Mouse (Mus musculus): ENCODE results near the gene Ank2. TPM values are rescaled to one million over a fixed set of nuclear protein-coding genes. Genes with fewer than 3 reads are reported as not detected.

Gene Ank2
- polyA plus RNA-seq (2014; fragmentation: Illumina TruSeq; extraction: RNeasy Lipid Tissue Mini Kit (QIAGEN cat#74804); ENCODE audit: low read depth, low replicate concordance): 132 TPM

DNA sequence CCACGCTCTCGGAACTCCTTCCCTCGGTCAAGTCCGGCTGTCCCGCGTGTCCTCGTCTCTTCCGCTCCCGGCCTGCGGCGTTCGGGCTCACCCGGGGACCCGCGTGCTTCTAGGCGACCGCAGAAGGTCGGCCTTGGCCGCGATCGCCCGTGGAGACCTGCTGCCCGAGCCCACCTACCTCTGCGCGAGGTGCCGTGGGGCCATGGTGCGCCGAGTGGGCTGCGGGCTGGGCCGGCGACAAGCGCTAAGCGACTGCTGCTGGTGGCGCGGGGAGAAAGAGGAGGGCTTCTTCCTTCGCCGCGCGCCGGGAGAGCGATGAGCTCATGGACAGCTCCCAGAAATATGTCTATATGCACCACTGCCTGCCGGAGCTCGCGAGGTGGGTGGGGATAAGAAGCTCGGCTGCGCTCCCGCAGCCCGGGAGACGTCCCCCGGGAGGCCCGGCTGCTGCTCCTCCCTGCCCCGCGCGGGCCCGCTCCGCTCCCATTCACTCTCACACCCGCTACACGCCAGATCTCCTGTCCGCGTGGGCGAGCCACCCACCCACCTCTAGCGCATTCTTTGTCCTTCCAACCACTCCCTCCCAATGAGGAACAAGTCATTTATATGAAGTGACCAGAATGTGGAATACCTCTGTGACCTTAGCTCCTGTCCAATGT, at the start of gene Ank2:
Gene Ank2, minus strand, starts transcription at position 609 of the 659 bp plus-strand sequence.

Other genes with a start within 250 kb of the Ank2 start
- gene Larp7, start 54.0 kb upstream of the Ank2 start, polyA plus RNA-seq (2014; fragmentation: Illumina TruSeq; extraction: RNeasy Lipid Tissue Mini Kit (QIAGEN cat#74804); ENCODE audit: low read depth, low replicate concordance): 30.2 TPM
- gene Zgrf1, start 54.1 kb upstream of the Ank2 start, polyA plus RNA-seq (2014; fragmentation: Illumina TruSeq; extraction: RNeasy Lipid Tissue Mini Kit (QIAGEN cat#74804); ENCODE audit: low read depth, low replicate concordance): 0.84 TPM
- not detected for gene Neurog2, start 133.8 kb upstream of the Ank2 start, polyA plus RNA-seq (2014; fragmentation: Illumina TruSeq; extraction: RNeasy Lipid Tissue Mini Kit (QIAGEN cat#74804); ENCODE audit: low read depth, low replicate concordance)

All from heart, adult 10 weeks (tissue).